Mouse (Mus musculus) naive thymus-derived CD4-positive, alpha-beta T cell, adult 5 months (primary cell): Measurements from ENCODE around the gene Slc23a2. TPM values are rescaled to one million over a fixed set of nuclear protein-coding genes. Genes with fewer than 3 reads are reported as not detected.

Experiments
- polyA plus RNA-seq: library from polyadenylated mRNA; unstranded; fragments of 100-300 nt; shearing (Covaris generic); gene quantifications from one replicate; pipeline ENCODE4 v1.2.1, GENCODE M21; 2017

The Slc23a2 gene
- polyA plus RNA-seq: 35.4 TPM

DNA sequence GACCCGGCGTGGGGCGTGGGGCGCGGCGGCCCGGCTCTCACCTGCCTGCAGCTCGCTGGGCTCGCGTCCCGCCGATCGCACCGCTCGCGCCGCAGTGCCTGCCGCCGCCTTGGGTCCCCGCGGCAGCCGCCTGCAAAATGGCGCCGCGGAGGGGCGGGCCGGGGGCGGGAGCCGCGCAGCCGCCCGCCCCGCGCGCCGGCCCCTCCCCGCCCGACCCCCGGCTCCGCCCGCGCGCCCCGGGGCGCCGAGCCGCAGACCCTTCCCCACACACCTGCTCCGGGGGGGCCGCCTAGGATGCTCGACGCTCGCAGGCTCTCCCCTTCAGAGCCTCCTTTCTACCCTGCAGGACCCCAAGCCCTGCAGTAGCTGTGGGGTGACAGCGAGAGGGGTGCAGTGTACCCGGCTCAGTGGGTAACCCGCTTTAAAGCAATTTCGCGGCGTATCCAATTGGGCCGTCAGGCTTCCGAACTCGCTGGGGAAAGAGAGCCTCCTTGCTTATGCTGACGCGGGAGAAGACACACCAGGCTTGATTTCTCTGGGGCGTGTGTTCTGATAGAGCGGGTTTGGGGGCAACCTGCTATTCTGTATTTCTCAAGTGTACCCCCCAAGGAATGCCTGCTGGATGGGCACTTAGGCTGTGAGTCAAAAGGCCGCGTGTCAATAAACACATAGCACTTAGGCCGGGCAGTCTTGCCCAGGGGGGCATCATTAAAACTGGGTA lies at the start of gene Slc23a2:
Slc23a2 (minus strand) TSS at position 138 of the 721 bp plus-strand sequence.

GRCm38 (mm10) chr2:132029646-132030417 lies 115.1 kb downstream of the Slc23a2 start, which contains the start of gene Rassf2:
TSS of gene Rassf2 (minus strand) at chr2:132030258.

Other genes with a start within 250 kb of the Slc23a2 start
- gene Prnp, start 235.2 kb downstream of the Slc23a2 start, polyA plus RNA-seq: 2.3 TPM
- gene Prn, start 235.2 kb downstream of the Slc23a2 start, polyA plus RNA-seq: not detected
- not detected for gene Prnd, start 194.2 kb downstream of the Slc23a2 start, polyA plus RNA-seq
- 88.1 TPM for gene Rassf2, start 114.8 kb downstream of the Slc23a2 start, polyA plus RNA-seq
- 29.4 TPM for gene Tmem230, start 102.7 kb upstream of the Slc23a2 start, polyA plus RNA-seq
- 202 TPM for gene Pcna, start 108.2 kb upstream of the Slc23a2 start, polyA plus RNA-seq
- 71.3 TPM for gene Cds2, start 118.0 kb upstream of the Slc23a2 start, polyA plus RNA-seq
- 0.15 TPM for gene Prokr2, start 240.3 kb upstream of the Slc23a2 start, polyA plus RNA-seq